Mouse (Mus musculus) CD4-positive, CD25-positive, alpha-beta regulatory T cell, adult 2 months (primary cell): ENCODE measurements around the gene 4930432M17Rik.

Source experiments
- DNase-seq: peaks from one replicate; pipeline ENCODE4 v3.0.0-alpha.2; 2012; ENCODE audit warnings: low read depth, low spot score

4930432M17Rik gene

DNA sequence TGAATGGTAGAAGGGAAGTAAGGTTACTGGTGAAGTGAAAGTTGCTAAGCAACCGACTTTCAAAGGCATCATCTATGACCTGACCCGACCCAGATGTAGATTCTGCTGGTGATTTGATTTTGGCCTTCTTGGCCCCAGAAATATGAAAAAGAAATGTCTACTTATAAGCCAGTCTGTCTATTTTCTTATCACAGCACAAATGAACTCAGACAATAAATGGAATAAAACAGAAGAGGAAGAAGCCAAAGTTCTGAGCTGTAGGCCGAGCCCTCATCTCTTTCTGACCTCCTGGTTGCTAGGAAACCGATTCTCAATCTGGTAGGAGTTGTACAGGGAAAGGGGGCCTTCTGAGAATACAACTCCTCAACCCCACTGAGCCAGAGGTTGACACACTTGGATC is at the start of gene 4930432M17Rik:
Gene 4930432M17Rik, plus strand, starts transcription at position 301 of the 400 bp plus-strand sequence.
- DNase-seq: no peak

DNA sequence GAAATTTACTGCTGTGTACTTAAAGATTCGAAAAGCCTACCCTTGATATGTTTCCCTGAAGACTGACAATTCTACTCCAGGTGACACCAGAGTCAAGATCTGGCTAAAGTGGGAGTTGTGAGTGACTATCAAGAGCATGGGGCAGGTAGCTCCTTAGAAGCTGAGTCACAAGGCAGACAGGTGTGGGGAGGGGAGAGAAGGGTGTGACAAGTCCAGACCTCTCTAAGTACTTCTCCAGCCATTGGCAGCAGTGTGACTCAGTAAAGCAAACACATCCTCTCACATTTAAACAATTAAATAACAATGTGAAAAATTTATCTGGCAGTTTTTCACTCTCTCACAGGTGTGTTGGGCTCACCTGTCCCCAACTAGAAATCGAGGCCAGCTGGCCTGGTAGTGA is 44.9 kb upstream of the 4930432M17Rik start:
- no peak for DNase-seq

DNA sequence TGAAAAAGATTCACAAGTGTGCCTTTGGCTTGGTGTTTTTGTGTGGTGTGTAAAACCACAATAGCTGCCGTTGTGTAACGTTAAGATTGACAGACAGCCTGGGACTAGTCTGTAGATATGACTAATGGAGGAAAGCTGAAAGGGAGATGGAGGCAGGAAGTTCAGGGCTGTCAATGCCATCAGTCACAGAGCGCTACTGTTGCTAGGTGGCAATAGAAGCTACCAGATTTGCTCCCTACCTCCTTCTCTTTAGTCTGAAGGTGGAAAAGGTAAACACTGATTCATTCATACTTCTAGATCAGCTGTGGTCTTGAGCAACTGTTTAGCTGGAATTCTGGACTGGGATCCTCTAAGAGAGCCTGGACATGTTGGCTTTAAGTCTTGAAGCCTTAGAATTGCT is 44.3 kb upstream of the 4930432M17Rik start:
- DNase-seq: no peak

DNA sequence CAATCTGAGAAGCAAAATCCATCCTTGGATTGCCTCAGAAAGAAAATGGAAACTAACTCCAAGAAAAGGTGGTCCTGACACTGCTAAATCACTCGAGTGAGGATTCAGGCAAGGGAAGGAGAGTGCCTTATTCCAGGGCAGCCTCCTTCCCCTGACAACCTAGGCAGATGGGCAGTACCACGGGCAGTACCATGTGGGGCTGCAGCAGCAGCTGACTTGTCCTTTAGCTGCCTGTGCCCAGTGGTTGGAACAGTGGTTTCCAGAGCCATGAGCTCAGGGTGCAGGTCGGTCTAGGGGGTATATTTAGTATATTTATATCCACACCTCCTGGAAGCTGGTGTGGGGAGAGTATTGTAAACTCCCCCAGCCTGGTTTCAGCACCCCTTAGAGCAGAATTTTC is 42.3 kb upstream of the 4930432M17Rik start:
- no peak for DNase-seq

DNA sequence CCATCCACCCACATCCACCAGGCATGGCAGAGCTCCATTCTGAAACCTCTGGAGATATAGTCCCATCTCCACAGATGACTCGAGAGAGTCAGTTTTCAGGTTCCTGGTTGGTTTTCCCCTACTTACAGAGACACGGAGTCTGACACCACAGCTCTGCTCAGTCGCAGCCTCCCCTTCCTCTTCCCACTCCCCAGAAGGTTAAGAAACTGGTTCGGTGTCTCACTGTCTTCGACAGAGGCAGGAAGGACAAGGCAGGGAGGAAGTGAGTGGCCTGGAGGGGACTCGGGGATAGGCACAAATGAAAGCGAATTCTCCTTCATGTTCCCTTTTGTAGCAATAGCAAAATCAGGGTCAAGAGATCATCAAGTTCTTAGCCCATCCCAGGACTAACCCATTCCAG is 39.9 kb upstream of the 4930432M17Rik start:
- no peak for DNase-seq

DNA sequence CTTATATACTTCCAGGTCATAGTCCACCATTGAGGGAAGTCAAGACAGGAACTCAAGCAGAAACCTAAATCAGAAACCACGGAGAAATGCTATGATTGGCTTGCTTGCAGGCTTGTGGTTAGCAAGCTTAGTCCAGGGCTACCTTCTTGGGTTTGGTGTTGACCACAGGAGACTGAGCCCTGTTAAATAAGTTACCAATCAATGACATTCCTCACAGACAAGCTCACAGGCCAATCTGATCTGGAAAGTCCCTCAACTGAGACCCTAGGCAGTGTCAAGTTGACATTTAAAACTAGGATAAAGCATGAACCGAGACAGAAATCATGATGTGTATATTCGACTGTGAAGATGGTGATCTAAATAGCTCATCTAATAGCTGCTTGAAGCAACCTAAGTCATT is 35.6 kb upstream of the 4930432M17Rik start:
- DNase-seq: no peak

DNA sequence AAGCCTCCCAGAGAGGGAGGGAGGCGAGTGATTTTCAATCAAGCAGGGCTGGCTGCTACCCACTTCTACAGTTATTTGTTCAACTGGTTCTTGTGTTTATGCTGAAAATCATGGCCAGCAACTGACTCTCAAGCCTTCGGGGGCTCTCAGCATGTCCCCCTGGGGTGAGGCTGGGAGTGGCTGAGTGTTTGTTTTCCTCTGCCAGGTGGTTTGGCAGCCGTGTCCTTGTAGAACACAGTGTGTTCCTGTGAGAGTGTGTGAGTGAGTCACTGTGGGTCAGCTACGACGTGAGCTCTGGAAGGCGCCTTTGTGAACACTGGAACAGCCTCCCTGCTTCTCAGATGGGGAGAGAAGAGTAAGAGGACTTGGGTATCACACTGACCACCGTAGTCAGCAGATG is 35.1 kb upstream of the 4930432M17Rik start:
- no peak for DNase-seq

DNA sequence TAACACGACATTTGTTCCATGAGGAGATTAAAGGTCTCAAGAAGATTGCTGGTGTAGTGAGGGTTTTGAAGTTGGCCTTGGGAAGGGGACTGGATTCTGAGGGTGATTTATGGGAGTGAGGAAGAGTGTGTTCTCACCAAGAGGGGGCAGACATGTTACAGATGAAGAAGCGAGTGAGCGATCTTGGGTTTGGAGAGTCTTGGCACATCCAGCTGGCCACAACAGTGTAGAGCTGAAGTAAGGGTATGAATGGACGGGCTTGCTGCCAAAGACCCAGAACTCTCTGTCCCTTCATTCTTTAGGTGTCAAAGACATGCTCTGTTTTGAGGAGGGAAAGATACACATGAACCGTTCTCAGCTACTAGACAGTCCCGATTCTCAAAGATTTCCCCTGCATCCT is 34.2 kb upstream of the 4930432M17Rik start:
- no peak for DNase-seq

DNA sequence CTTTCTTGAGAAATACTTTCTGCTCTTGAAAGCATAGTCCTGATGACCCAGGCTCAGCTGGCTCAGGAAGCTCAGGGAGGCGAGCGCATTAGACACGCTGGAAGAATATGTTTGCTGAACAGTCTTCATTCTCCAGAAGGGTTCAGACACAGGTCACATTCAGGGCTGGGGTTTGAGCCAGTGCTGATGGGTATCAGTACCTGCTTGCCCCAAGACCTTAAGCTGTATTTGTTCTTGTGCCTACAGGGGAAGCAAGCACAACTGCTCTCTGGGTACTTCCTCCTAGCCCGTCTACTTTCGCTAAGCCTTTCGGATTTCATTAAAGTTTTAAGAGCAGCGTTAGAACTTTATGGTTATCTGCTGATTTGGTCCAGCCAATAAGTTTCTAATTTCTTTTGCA is 33.8 kb upstream of the 4930432M17Rik start:
- no peak for DNase-seq

DNA sequence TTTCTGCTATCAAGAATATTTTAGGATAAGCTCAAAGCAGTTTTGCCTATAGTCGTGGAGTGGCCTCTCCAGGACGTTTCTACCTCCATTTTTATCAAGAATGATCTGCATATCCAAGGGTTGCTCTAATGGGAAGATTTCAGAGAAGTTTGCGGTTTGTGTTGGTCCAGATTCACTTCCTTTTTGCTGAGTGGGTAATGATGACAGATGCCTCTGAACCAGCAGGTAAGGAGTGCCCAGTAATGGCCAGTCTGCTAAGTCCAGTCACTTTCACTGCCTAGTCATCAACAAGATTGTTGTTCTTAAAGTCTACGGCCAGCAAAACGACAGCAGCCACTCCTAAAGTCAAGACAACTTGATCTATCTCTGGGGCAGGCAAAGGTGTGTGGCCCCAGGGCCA is 32.8 kb upstream of the 4930432M17Rik start:
- DNase-seq: no peak

DNA sequence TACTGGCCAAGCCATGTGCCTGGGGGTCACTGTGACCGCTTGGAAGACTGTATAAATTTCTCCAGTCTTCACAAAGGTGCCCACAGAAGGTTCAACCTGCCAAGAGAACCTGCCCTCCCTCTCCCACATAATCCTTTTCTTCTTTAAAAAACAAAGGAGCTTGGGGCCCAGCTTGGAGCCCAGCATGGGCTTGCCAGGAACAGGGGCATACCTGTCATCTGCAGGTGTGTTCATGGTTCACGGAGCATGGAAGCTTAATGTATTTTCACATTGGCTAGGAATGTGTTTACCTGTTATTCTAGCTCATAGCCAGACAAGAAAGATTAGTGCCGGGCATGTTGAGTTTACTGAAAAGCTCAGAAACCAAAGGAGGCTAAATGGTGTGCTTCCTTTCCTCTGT is 32.3 kb upstream of the 4930432M17Rik start:
- no peak for DNase-seq

DNA sequence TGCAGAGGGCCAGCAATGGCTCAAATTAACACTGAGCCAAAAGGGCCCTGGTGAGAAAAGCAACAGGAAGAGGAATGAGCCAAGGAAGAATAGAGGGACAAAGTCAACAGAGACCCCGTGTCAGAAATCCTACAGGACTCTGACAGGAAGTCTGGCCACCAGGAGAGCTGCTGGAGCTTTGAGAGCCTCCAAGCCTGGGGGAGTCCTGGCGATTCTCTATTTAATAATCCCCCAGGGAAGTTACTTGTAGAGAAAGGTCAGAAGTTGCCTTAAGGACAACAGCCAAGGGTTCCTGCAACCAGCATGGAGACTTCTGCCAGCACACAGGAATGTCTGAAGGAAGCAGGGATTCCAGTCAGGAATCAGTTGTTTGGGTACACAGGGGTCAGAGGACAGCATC is 30.0 kb upstream of the 4930432M17Rik start:
- no peak for DNase-seq

DNA sequence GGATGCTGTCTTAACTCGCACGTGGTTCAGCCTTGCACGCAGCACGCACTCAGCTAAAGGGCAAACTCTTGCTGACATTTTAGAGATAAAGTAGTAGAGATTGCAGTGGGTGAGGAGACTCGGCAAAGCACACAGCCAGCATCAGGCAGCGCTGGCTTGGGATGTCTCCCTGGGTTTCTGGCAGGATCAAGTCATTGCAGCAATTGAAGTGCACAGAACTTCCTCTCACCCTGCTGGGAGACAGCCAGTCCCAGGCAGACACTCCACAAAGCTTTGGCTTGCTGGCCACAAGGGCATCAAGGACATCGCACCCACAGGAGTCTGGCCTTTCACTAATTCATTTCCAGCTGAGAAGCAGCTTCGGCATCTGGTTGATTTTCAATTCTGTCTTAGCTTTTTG is 27.3 kb upstream of the 4930432M17Rik start:
- no peak for DNase-seq

DNA sequence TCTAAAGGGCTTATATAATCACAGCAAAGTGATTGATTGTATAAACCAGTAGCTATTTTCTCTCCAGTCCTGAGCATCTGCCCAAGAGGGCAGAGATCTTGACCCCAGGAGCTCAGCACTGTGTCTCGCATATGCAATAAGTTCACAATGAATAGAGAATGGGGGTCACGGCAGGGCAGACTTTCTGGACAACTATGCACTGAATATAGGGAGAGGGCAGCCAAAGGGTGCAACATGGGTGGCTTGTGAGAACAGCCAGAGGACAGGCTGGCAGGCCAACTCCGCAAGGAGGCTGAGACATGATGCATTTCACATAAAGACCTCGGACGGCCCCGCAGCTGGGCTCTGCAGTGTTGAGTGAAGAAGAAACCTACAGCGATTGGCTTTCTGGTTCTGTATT is 25.1 kb upstream of the 4930432M17Rik start:
- no peak for DNase-seq

DNA sequence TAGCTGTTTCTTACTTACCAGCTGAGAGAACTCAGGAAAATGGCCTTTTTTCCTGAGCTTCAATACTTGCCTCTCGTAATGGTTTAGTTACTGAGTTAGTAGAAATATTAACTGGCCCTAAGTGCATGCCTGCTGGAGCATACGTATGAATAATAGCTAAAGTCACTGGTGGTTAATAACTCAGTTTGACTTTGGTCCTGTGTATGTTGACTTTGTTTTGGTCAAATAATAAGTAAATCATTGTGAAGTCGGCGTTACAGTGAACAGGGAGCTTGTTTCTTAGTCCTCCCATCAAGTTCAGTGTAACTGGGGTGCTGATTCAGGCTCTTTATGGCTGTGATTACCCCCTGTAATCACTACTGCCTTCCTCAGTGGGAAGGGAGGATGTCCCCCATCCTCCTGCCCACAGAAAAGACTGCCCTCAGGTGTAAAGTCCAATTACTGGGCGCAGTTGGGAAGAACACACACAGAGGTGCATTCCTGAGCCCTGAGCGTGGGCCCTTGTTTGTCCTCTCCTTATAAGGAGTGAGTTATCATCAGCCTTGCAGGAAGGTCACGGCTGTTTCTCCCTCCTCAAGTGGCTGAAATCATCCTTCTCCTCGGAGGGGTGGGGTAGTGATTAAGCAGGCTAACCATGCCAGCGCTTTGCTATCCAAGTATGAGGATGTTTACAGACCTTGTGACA is 24.1 kb upstream of the 4930432M17Rik start:
- no peak for DNase-seq

DNA sequence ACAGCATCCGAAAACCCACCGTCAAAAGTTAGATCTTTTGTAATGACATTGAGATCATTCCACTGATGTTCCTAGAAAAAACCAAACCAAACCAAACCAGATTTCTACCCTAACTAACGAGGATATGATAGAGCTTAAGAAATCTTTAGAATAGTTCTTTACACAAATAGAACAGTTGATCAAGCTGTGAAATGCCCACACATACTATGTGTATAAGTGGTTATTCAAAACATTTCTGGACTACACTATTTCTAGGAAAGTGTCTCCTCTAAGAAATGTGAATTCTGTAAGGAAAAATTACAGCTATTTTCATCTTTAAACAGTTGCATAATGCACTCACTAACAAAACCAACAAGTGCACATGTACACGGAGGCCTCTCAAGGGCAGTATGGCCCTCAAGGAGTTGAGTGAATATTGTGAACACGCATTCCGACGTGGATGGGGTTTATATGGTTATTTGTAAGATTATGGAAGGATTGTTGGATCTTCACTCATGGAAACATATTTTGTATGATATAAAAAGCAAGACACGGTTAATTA is 22.3 kb upstream of the 4930432M17Rik start:
- no peak for DNase-seq

DNA sequence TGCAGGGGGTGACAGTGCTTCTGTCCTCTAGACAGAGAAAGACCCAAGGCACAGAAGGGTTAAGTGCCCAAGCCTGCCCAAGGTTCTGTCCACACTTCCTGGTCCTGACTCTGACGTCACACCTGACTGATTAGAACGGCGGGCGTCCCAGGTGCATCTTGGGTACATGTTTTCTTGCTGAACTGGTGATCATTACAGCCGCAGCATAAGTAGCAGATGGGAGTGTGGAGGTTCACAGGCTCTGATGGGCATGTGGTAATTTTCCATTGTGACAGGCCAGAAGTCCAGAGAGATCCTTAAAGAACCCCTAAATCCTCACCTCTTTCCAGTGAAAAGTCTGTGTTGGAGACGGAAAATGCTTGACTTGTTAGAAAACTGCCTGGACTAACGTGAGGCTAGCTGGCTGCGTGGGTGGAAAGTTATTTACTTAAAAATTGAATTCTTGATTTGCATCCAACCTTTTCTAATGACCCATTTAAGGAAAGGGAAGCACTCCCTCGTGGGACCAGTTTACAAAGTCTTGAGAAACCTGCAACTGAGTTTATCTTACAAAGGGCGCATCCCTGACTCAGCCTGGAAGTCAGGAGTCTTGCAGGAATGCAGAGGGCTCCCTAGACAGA is 20.4 kb upstream of the 4930432M17Rik start:
- no peak for DNase-seq

DNA sequence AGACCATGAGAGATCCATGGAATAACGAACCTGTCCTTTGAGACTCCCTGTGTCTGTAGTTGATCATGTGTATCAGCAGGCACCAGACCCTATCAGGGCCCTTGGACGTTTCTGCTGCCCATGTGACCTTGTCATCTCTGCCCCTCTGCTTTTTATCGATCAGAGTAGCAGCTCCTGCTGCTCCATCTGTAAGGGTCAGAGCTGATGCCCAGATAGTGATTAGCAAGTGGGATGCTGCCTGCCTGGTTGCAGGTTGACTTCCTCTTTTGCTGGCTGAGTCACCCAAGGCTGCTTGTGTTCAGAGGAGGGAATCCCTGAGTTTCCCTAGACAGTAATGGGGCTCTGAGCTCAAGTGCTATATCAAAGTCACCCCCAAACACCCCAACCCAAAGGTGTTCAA is 18.9 kb upstream of the 4930432M17Rik start:
- no peak for DNase-seq

DNA sequence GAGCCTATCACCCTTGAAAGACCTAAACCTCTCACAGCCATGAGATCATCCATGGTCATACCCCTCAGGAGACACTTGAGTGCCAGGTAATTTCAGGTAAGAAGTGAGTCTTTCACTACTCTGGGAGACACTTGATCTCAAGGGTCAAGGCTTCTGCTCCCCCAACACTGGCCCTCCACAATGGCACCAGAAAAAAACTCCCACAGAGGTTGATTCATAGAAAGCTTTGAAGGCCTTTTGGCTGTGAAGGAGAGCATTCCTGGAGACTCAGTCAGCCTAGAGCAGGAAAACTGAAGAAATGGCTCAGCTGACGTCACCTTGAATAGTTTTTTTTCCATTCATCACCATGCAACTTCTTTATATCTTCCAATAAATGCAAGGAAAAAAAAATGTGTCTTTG is 18.4 kb upstream of the 4930432M17Rik start:
- DNase-seq: no peak

DNA sequence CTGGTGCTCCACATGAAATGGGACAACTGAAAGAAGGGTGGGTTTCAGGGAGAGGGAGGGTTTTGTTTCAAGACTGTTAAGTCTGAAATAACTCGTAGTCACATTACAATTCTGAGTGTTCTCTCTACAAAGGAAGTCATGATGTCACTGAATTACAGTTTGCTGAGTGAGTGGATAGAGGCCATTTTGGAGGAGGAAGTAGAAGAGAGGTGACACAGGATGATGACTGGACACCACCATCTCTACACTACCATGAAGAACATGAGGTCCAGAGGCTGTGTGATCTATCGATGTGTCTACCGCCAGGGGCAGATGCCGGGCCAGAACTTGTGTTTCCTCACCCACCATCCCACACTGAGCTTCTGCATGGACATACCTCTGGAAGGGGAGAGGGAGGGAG is 13.6 kb upstream of the 4930432M17Rik start:
- DNase-seq: no peak

DNA sequence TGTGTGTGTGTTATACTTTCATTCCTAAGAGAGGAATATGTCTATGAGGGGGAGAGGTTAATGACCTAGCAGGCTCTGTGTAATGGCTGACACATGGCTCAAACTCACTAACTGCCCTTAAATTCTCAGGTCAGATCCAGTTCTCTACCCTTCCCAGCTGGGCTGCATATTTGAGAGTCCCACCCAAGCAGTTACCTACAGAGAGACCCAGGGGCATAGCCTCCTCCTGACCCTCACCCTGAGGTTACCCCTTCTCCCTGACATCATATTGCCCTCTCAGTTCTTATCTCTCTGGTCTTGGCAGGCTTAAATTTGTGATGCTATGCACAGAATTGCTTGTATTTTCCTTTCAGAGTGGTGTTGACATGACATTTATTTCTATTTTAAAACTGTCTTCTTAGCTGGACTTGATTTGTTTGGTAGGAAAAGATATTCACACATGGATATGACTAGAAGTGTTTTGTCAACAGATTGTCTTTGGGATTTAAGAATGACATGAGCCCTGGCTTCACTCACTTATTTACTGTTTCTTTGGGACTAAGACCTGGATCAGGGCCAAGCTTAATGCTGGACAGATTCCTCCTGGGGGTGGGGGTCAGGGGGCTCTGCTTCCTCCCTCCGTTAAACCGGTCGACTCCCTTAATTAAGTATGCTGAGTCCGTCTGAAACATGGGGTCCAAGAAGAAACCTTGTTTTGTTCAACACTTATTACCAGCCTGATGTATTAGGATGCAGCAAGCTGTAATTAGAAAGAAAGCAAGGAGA is 7.7 kb upstream of the 4930432M17Rik start:
- DNase-seq: no peak

DNA sequence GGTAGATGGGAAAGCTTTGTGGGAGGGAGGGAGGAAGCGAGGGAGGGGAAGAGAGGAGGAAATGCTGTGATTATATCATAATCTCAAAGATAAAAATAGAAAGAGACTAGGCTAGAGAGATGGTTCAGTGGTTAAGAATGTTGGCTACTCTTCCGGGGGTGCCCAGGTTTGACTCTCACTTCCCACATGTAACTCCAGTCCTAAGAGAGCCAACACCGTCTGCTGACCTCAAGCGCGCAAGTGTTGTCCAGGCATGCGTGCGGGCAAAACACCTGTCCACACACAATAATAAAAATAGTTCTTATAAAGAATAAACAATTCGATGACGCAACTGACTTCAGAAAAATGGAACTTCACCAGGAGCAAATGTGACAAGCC is 7.1 kb upstream of the 4930432M17Rik start:
- DNase-seq: no peak
